Mouse (Mus musculus) hindbrain, embryonic 10.5 days (tissue): Measurements from ENCODE around the gene Celf2. TPM values are rescaled to one million over a fixed set of nuclear protein-coding genes. Genes with fewer than 3 reads are reported as not detected.
A peak's percentile ranks its signal among the peaks of the same experiment; 100 is the strongest.

ENCODE experiments used
- DNase-seq: peaks from one replicate; pipeline ENCODE4 v3.0.0-alpha.2; 2017; ENCODE audit warnings: low spot score
- H3K27ac ChIP-seq: fragments of 300-500 bp; sonication (generic); 2 replicates; pipeline ENCODE4 v1.5.1; 2016; ENCODE audit warnings: mild to moderate bottlenecking, moderate library complexity
- H3K27me3 ChIP-seq: fragments of 300-500 bp; sonication (generic); 2 replicates; pipeline ENCODE4 v1.6.1; 2016; ENCODE audit warnings: mild to moderate bottlenecking; ENCODE audit not compliant: poor library complexity, insufficient read depth, severe bottlenecking
- H3K36me3 ChIP-seq: fragments of 300-500 bp; sonication (generic); 2 replicates; pipeline ENCODE4 v1.6.1; 2016; ENCODE audit warnings: mild to moderate bottlenecking, moderate library complexity
- H3K4me1 ChIP-seq: fragments of 300-500 bp; sonication (generic); replicated peaks from 2 replicates; pipeline ENCODE4 v1.6.1; 2016; ENCODE audit warnings: mild to moderate bottlenecking
- H3K4me3 ChIP-seq: fragments of 300-500 bp; sonication (generic); 2 replicates; pipeline ENCODE4 v1.5.1; 2016; ENCODE audit warnings: mild to moderate bottlenecking, moderate library complexity
- H3K9me3 ChIP-seq: fragments of 300-500 bp; sonication (generic); 2 replicates; pipeline ENCODE4 v1.6.1; 2016; ENCODE audit warnings: mild to moderate bottlenecking, moderate library complexity
- WGBS: fragments of 180-500 bp; shearing (Covaris S2); methylation state at CpG from one replicate; pipeline ENCODE4 v1.1.7; 2016; 5-methylcytosine and 5-hydroxymethylcytosine counted together
- polyA plus RNA-seq: library from polyadenylated mRNA; unstranded; fragments of >200 nt; fragmentation: Nextera tagmentation; extraction: Ambion mirVana; gene quantifications from 2 replicates; pipeline ENCODE4 v1.2.1, GENCODE M21; 2016

Gene Celf2
- polyA plus RNA-seq, 1 experiment from 2014 or later = 66.8 TPM

DNA sequence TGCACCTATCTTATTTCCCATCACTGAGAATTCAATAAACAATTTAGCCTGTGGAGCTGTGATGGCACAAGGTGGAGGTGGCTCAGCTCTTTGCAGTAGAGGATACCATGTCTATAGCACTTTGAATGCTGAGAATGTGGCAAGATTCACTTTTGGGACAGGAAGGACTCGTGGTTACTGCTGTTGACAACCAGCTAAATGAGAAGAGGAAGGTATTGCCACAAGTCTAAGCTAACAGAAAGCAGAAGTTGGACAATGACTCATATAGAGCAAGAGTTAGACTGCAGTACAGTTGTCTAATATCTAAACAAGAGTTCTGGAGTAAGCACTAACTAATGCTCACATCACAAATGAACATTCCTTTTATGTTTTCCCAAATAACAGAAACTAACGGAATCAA, 785.8 kb downstream of the Celf2 start:
- Histone ChIP-seq H3K27me3 (no peaks in the 10 kb centered on the region), H3K36me3 (no peaks in the 10 kb centered on the region), H3K27ac (no peak overlapping the region), H3K9me3 (no peaks in the 10 kb centered on the region), H3K4me3 (no peak overlapping the region), H3K4me1 (peaks cover 30% of the 10 kb centered on the region)
- WGBS = 77% methylated on average over 2 of the region's 2 CpGs
- no peak for DNase-seq

DNA sequence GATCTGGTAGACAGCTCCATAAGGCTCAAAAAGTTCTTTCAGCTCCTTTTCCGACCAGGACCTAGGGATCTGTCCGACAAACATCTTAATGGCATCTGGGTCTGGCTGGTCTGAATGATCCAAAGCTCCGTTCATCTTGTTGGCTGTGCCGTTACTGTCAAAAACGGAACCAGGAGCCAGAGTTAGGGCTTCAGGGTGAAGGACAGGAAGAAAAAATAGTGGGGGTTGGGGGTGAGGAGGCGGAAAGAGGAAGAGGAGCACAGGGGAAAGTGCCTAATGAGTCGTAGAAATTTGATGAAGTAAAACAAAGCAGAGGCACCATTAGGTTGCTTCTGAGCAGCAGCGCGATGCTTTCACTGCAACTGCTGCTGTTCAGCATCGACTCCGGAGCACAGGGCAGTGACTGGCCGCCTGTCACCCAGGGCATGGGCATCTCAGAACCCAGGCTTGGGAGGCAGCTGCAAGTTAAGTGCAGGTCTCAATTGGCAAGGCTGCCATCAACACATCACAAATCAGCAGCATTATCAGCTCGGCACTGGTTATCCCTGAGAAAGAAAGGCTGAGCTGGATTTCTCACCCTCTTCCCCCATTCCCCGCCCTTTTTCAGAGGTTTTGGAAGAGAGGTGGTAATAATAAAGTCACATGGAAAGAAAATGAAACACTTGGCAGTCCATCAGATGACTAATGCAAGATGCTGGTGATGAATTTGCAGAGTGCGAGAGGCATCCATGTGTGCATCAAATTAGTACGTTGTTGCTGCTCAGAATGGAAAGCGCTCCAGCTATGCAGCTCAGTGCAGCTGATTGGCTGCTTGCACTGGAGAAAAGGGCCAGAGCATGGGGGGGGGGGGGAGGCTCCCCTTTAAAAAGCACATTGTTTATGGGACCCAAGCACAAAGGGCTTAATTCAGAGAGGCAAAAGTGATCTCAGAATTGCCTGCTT, 787.6 kb downstream of the Celf2 start:
- peak overlapping the region; percentile 53 for H3K4me3 ChIP-seq
- H3K9me3 ChIP-seq = no peaks in the 10 kb centered on the region
- H3K36me3 ChIP-seq = no peaks in the 10 kb centered on the region
- H3K4me1 ChIP-seq = peaks cover 30% of the 10 kb centered on the region
- no peaks in the 10 kb centered on the region for H3K27me3 ChIP-seq
- 13% methylated on average over 17 of the region's 17 CpGs for WGBS
- H3K27ac ChIP-seq = peak overlapping the region; percentile 86
- DNase-seq = peak; percentile 47

DNA sequence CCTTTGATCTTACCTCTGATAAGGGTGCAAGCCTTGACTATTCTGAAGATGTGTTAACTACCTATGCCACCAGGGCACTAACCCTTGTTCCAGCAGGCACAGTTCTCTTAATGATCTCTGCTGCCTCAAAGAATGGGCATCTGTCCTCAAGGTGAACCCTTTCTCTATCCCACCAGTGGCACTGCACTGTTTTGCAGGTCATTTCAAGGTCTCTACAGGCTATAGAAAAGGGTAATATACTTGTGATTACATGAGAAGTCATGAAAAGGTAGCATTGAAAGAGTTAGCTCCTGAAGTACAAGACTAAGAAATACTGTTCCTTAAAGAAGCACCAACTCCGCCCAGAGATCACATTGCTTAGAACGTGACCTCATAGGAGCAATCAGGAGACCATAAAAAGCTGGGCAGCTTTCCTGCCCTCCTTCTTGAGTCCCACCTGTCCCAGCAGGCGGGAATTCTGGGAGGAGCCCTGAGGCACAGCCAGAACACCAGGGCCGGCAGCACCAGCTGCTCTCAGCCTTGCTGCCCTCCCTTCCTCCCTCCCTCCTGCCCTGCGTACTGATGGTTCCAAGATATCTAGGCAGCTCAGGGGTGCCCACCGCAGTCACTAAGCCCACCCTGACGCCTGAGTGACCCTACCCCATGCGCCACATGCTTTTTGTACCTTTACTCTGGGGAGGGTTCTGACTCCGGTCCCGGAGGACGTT, 788.5 kb downstream of the Celf2 start:
- Histone ChIP-seq H3K9me3 (no peaks in the 10 kb centered on the region), H3K36me3 (no peaks in the 10 kb centered on the region), H3K4me1 (peaks cover 30% of the 10 kb centered on the region), H3K27me3 (no peaks in the 10 kb centered on the region), H3K27ac (peak overlapping the region; percentile 86), H3K4me3 (peak overlapping the region; percentile 53)
- 31% methylated on average over 11 of the region's 11 CpGs for WGBS
- DNase-seq = peak; percentile 29

DNA sequence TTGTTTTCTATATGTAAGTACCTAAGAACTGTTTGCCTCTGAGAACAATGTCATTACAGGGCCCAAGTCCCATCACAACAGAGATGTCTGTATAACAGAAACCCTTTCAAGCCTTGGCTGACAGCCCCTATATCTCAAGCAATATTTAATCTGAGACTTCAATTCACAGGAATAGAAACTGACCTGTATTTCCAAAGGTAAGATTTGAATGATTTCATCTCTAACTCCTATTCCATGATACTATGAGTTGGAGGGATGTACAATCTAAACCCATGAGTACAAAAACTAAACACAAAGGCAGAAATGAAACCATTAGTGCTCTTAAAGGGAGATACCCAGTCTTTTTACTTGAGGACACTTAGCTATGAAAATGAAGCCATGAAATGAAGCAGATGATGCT, 790.5 kb downstream of the Celf2 start:
- H3K27me3 ChIP-seq = no peaks in the 10 kb centered on the region
- DNase-seq = no peak
- peaks cover 30% of the 10 kb centered on the region for H3K4me1 ChIP-seq
- H3K9me3 ChIP-seq = no peaks in the 10 kb centered on the region
- H3K4me3 ChIP-seq = no peak overlapping the region
- no peak overlapping the region for H3K27ac ChIP-seq
- 0 out of 2 replicates have a peak, but pooled peaks cover under 1% of the 10 kb centered on the region for H3K36me3 ChIP-seq

DNA sequence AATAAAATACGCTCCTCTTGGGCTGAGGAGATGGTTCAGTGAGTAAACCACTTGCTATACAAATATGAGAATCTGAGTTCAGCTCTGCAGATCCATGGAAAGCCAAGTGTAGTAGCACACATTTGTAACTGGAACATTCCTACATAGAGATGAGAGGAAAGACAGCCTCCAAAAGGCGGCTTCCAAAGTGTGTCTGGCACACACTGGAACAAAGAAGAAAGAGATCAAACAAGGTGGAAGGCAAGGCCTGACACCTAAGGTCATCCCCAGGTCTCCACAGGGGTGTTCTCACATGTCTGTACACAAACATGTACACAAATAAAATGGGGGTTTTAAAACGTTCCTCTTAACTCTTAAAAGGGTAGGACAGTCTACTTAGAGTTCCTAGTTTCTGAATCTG, 791.4 kb downstream of the Celf2 start:
- Histone ChIP-seq H3K4me3 (no peak overlapping the region), H3K4me1 (peaks cover 24% of the 10 kb centered on the region), H3K9me3 (no peaks in the 10 kb centered on the region), H3K27me3 (no peaks in the 10 kb centered on the region), H3K36me3 (0 out of 2 replicates have a peak, but pooled peaks cover 5% of the 10 kb centered on the region), H3K27ac (no peak overlapping the region)
- no peak for DNase-seq
- 71% methylated on average over 3 of the region's 3 CpGs for WGBS

DNA sequence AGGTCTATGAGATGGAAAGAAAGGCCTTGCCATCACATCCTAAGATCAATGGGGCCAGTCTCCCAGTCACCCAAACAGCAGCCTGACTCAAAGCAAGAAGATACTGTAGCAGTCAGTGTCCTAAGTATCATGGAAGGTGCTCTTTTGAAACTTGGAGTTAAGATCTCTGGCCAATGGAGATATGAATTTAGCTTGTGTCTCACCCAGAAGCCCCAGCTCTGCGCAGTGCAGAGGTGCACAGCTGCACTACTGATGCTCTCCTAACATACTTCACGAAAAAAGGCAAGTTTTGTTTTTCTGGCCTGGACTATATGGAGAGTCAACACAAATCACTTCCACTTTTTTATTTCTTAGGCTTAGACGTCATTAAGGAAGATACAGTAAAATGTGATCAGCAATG, 793.8 kb downstream of the Celf2 start:
- no peaks in the 10 kb centered on the region for H3K4me1 ChIP-seq
- H3K27ac ChIP-seq = no peak overlapping the region
- 95% methylated on average over 3 of the region's 3 CpGs for WGBS
- DNase-seq = no peak
- 0 out of 2 replicates have a peak, but pooled peaks cover 5% of the 10 kb centered on the region for H3K36me3 ChIP-seq
- H3K4me3 ChIP-seq = no peak overlapping the region
- no peaks in the 10 kb centered on the region for H3K9me3 ChIP-seq
- no peaks in the 10 kb centered on the region for H3K27me3 ChIP-seq

DNA sequence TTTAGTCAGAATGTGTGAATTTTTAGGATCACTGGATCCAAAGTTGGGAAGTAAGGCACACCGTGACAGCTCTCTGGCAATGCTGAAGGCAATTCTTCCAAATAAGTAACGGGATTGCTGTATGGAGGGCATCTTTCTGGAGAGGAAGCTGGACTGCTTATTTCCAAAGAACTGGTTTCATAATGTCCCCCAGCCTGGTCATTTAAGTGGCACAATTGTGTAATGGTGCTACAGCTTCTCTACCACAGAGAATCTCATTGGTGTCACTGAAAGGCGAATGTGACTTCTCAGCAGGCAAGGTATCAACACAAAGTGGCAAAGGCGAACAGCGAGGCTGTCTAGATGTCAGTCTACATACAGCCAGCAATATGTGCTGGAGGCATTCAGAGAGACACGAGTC, 795.8 kb downstream of the Celf2 start:
- no peaks in the 10 kb centered on the region for H3K9me3 ChIP-seq
- H3K36me3 ChIP-seq = 0 out of 2 replicates have a peak, but pooled peaks cover 5% of the 10 kb centered on the region
- WGBS = 91% methylated on average over 6 of the region's 6 CpGs
- H3K4me3 ChIP-seq = no peak overlapping the region
- H3K4me1 ChIP-seq = peaks cover 4% of the 10 kb centered on the region; the same call in 1 of the 2 replicates
- H3K27me3 ChIP-seq = no peaks in the 10 kb centered on the region
- no peak overlapping the region for H3K27ac ChIP-seq
- no peak for DNase-seq

DNA sequence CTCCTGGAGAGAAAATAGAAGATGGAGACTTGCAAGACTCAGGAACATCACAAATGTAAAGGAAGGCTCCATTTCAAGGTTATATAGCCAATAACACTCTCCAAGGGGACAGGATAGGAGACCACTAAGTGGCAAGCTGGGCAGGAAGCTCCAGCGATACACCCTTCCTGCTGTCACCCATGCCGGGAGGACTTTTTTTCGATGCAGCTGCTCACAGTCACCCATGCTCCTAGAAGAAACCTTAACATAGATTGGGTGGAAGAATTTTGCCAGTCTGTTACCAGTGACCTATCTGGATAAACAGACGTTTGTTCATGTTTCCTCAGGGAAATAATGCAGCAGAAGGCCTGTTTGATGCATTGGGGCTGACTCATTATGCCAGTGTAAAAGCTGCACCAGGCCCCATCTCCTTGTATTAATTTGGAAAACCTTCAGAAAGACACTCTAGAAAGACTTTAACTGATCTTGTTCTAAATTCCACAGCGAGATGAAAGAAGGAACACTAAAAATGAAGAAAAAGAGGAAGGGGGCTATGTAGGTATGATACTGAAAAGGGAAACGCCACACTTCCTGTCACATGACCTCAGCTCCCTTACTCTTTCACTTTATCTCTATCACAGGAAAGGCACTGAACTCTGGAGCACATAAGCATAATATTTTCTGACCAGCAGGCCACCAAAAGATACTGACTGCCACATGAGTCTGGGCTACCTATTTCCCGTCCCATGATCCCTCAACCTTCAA, 798.5 kb downstream of the Celf2 start:
- Histone ChIP-seq H3K27ac (no peak overlapping the region), H3K9me3 (no peaks in the 10 kb centered on the region), H3K4me1 (peaks cover 18% of the 10 kb centered on the region), H3K4me3 (no peak overlapping the region), H3K27me3 (no peaks in the 10 kb centered on the region), H3K36me3 (0 out of 2 replicates have a peak, but pooled peaks cover 5% of the 10 kb centered on the region)
- 86% methylated on average over 7 of the region's 7 CpGs for WGBS
- no peak for DNase-seq

DNA sequence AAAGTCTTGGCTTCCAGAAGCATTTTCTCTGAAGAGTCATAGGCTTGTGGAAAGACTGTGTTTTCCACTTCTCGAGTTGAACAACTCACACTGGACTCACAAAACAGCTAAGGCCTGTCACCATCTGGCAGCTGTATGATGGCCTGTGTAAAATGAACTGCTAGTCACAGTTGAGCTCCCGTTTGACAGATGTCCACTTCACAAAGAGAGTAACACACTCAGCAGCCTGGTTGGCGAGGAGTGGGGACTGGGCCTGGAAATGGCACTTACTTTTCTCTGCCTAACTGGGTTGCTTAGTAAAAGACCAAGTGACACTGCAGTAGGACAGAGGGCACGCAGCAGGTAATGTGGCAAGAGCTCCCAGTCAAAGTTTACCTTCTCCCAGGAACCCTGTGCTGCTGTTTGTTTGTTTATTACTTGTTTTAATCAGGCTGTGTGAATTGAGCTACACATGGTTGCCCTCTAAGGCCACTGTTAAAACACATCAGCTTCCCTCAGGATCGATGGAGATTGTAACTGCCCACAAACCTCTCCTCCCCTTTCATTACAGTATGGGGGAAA, 801.3 kb downstream of the Celf2 start:
- DNase-seq = peak; percentile 31
- Histone ChIP-seq H3K27ac (peak overlapping the region; percentile 77), H3K36me3 (no peaks in the 10 kb centered on the region), H3K4me1 (peaks cover 18% of the 10 kb centered on the region), H3K4me3 (no peak overlapping the region), H3K27me3 (no peaks in the 10 kb centered on the region), H3K9me3 (no peaks in the 10 kb centered on the region)
- 35% methylated on average over 5 of the region's 5 CpGs for WGBS

DNA sequence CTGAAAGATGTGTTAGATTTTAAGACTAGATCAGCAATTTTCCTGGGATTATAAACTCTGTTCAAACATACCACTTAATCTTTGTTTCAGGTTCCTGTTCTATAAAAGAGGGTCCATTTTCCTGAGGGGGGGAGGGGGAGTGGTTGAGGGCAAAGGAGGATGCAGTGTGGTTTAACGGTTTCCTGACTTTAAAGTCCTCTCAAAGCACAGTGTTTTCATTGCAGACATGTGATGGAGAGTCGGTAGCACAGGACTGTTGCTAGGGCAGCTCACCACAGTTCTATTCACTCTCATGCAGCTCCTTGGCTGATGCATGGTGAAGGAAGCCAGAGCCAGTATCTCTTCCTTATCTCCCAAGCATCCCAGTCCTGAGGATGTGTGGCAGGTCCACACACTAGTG, 802.1 kb downstream of the Celf2 start:
- peaks cover 18% of the 10 kb centered on the region for H3K4me1 ChIP-seq
- H3K27me3 ChIP-seq = no peaks in the 10 kb centered on the region
- WGBS = 38% methylated on average over 2 of the region's 2 CpGs
- peak overlapping the region; percentile 77 for H3K27ac ChIP-seq
- H3K36me3 ChIP-seq = no peaks in the 10 kb centered on the region
- no peak overlapping the region for H3K4me3 ChIP-seq
- H3K9me3 ChIP-seq = no peaks in the 10 kb centered on the region
- no peak for DNase-seq

DNA sequence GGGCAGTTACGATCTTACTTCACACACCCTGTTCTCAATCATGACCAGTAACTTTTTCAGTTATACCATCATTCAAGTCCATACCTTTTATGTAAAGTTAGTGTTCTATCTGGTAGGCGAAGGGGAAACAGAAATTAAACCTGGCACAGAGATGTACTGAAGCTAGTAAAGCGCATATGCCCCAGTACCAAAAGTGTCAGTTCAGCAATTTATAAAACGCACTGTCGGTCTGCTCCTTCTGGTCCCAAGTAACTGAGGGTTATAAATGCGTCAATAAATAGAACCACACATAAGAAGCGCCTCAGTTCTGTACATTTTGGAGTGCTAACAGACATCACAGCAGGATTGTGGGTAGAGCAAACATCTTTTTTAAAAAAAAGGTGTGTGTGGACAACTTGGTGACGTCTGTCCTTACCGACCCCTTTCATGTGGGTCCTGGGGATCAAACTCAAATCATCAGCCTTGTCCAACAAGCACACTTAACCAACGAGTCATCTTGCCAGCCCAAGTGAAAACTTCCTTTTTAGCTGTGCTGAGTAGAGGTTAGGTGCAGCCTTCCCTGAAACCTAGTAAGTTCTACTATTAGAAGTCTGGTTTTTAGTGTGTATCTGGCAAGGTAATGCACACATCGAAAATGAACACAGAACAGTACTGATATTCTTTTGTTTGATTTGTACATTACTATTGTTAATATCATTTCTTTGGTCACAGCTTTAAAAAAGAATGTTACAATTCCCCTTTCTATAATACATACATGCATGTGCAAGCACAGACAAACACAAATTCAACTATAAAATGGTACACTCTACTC, 803.2 kb downstream of the Celf2 start:
- H3K27ac ChIP-seq = no peak overlapping the region
- WGBS = 88% methylated on average over 11 of the region's 11 CpGs
- H3K36me3 ChIP-seq = no peaks in the 10 kb centered on the region
- no peaks in the 10 kb centered on the region for H3K9me3 ChIP-seq
- peaks cover 18% of the 10 kb centered on the region for H3K4me1 ChIP-seq
- DNase-seq = no peak
- H3K4me3 ChIP-seq = no peak overlapping the region
- H3K27me3 ChIP-seq = no peaks in the 10 kb centered on the region

DNA sequence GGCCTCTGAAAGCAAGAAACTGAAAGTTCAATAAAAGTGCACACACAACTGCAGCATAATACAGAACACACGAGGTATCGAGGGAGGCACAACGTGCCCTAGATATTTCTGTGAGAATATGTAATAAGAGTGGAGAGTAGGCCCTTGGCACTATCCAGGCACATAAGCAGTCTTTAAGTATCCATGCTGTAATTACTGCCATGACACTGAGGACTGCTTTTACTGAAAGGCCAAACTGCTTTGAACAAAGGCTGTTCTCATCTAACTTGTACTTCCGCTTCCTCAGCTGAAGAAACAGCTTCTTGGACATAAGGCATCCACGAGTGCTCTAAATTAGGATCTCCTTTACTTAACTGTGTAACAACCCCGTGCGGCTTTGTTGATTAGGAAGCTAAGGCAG, 803.9 kb downstream of the Celf2 start:
- peaks cover 18% of the 10 kb centered on the region for H3K4me1 ChIP-seq
- H3K27ac ChIP-seq = no peak overlapping the region
- no peaks in the 10 kb centered on the region for H3K27me3 ChIP-seq
- no peaks in the 10 kb centered on the region for H3K36me3 ChIP-seq
- 86% methylated on average over 7 of the region's 7 CpGs for WGBS
- no peak overlapping the region for H3K4me3 ChIP-seq
- no peak for DNase-seq
- H3K9me3 ChIP-seq = no peaks in the 10 kb centered on the region
